Mouse (Mus musculus) liver, embryonic 15.5 days (tissue): Measurements from ENCODE around the gene Atp6v1b1. TPM values are rescaled to one million over a fixed set of nuclear protein-coding genes. Genes with fewer than 3 reads are reported as not detected.

Source experiments
- ATAC-seq: fragments of 200-750 bp; cut with Nextera tagmentation; 2 replicates; pipeline ENCODE4 v1.8.0; 2017; ENCODE audit warnings: moderate number of reproducible peaks, mild to moderate bottlenecking, moderate library complexity; ENCODE audit not compliant: insufficient read depth
- H3K27ac ChIP-seq: fragments of 300-500 bp; sonication (generic); replicated peaks from 2 replicates; pipeline ENCODE4 v1.5.1; 2015; ENCODE audit warnings: mild to moderate bottlenecking, inconsistent platforms
- H3K27me3 ChIP-seq: fragments of 300-500 bp; sonication (generic); 2 replicates; pipeline ENCODE4 v1.6.1; 2015; ENCODE audit warnings: mild to moderate bottlenecking, inconsistent platforms
- H3K36me3 ChIP-seq: fragments of 300-500 bp; sonication (generic); replicated peaks from 2 replicates; pipeline ENCODE4 v1.6.1; 2015; ENCODE audit warnings: moderate library complexity, mild to moderate bottlenecking, inconsistent platforms
- H3K4me1 ChIP-seq: fragments of 300-500 bp; sonication (generic); replicated peaks from 2 replicates; pipeline ENCODE4 v1.6.1; 2015; ENCODE audit warnings: inconsistent platforms
- H3K4me2 ChIP-seq: fragments of 300-500 bp; sonication (generic); 2 replicates; pipeline ENCODE4 v1.6.1; 2015; ENCODE audit warnings: moderate library complexity, mild to moderate bottlenecking, inconsistent platforms
- H3K4me3 ChIP-seq: fragments of 300-500 bp; sonication (generic); replicated peaks from 2 replicates; pipeline ENCODE4 v1.5.1; 2015; ENCODE audit warnings: mild to moderate bottlenecking, inconsistent platforms
- H3K9ac ChIP-seq: fragments of 300-500 bp; sonication (generic); 2 replicates; pipeline ENCODE4 v1.6.1; 2015; ENCODE audit warnings: moderate library complexity, mild to moderate bottlenecking, inconsistent platforms
- H3K9me3 ChIP-seq: fragments of 300-500 bp; sonication (generic); replicated peaks from 2 replicates; pipeline ENCODE4 v1.6.1; 2016; ENCODE audit warnings: inconsistent platforms
- WGBS: fragments of 180-500 bp; shearing (Covaris S2); methylation state at CpG from one replicate; pipeline ENCODE4 v1.1.7; 2015; ENCODE audit warnings: mixed read lengths; ENCODE audit not compliant: insufficient replicate concordance; 5-methylcytosine and 5-hydroxymethylcytosine counted together
- polyA plus RNA-seq: library from polyadenylated mRNA; unstranded; fragments of >200 nt; fragmentation: Nextera tagmentation; extraction: Ambion mirVana; gene quantifications from 2 replicates; pipeline ENCODE4 v1.2.1, GENCODE M21; 2015

The Atp6v1b1 gene
- polyA plus RNA-seq, 1 experiment from 2014 or later: not detected

GRCm38 (mm10) chr6:83722526-83722925 is 20.3 kb upstream of the Atp6v1b1 start:
- H3K27ac ChIP-seq: no peak overlapping the region
- H3K9ac ChIP-seq: no peak overlapping the region
- WGBS: 14% methylated on average over 6 of the region's 6 CpGs
- no peaks in the 10 kb centered on the region for H3K36me3 ChIP-seq
- H3K9me3 ChIP-seq: no peaks in the 10 kb centered on the region
- H3K4me3 ChIP-seq: no peak overlapping the region
- H3K4me1 ChIP-seq: no peaks in the 10 kb centered on the region
- peaks cover 74% of the 10 kb centered on the region for H3K27me3 ChIP-seq
- H3K4me2 ChIP-seq: no peak overlapping the region
- ATAC-seq: no peak

GRCm38 (mm10) chr6:83727178-83727577 is 15.6 kb upstream of the Atp6v1b1 start:
- peaks cover 45% of the 10 kb centered on the region for H3K27me3 ChIP-seq
- H3K4me3 ChIP-seq: no peak overlapping the region
- H3K9me3 ChIP-seq: no peaks in the 10 kb centered on the region
- no peak for ATAC-seq
- H3K4me1 ChIP-seq: no peaks in the 10 kb centered on the region
- 19% methylated on average over 4 of the region's 4 CpGs for WGBS
- H3K36me3 ChIP-seq: no peaks in the 10 kb centered on the region
- no peak overlapping the region for H3K27ac ChIP-seq
- H3K4me2 ChIP-seq: no peak overlapping the region
- H3K9ac ChIP-seq: no peak overlapping the region

GRCm38 (mm10) chr6:83728488-83728887 is 14.3 kb upstream of the Atp6v1b1 start:
- Histone ChIP-seq H3K4me2 (no peak overlapping the region), H3K4me3 (no peak overlapping the region), H3K27me3 (peaks cover 39% of the 10 kb centered on the region), H3K36me3 (no peaks in the 10 kb centered on the region), H3K9ac (no peak overlapping the region), H3K27ac (no peak overlapping the region), H3K9me3 (no peaks in the 10 kb centered on the region), H3K4me1 (no peaks in the 10 kb centered on the region)
- no peak for ATAC-seq
- WGBS: 70% methylated on average over 3 of the region's 3 CpGs

- no peak for ATAC-seq
- 56% methylated on average over 14 of the region's 14 CpGs for WGBS
- Histone ChIP-seq H3K27me3 (peaks cover 36% of the 10 kb centered on the region), H3K4me2 (no peak overlapping the region), H3K4me1 (no peaks in the 10 kb centered on the region), H3K27ac (no peak overlapping the region), H3K4me3 (no peak overlapping the region), H3K9ac (no peak overlapping the region), H3K9me3 (no peaks in the 10 kb centered on the region), H3K36me3 (no peaks in the 10 kb centered on the region)
These were observed 13.3 kb upstream of the Atp6v1b1 start for GRCm38 (mm10) chr6:83729350-83729970.

GRCm38 (mm10) chr6:83731128-83731527 is 11.7 kb upstream of the Atp6v1b1 start:
- no peak for ATAC-seq
- Histone ChIP-seq H3K36me3 (no peaks in the 10 kb centered on the region), H3K4me3 (no peak overlapping the region), H3K9ac (no peak overlapping the region), H3K4me2 (no peak overlapping the region), H3K27me3 (peaks cover 32% of the 10 kb centered on the region), H3K4me1 (no peaks in the 10 kb centered on the region), H3K27ac (no peak overlapping the region), H3K9me3 (no peaks in the 10 kb centered on the region)
- WGBS: 20% methylated on average over 5 of the region's 5 CpGs

GRCm38 (mm10) chr6:83737311-83737710 is 5.5 kb upstream of the Atp6v1b1 start:
- Histone ChIP-seq H3K27ac (no peak overlapping the region), H3K9me3 (no peaks in the 10 kb centered on the region), H3K4me1 (no peaks in the 10 kb centered on the region), H3K9ac (no peak overlapping the region), H3K36me3 (no peaks in the 10 kb centered on the region), H3K4me2 (no peak overlapping the region), H3K4me3 (no peak overlapping the region), H3K27me3 (peaks cover 15% of the 10 kb centered on the region; the same call in 1 of the 2 replicates)
- WGBS: 30% methylated on average over 13 of the region's 13 CpGs
- no peak for ATAC-seq

- no peaks in the 10 kb centered on the region for H3K9me3 ChIP-seq
- peaks cover 11% of the 10 kb centered on the region; the same call in 1 of the 2 replicates for H3K27me3 ChIP-seq
- WGBS: 18% methylated on average over 6 of the region's 6 CpGs
These were observed 4.2 kb upstream of the Atp6v1b1 start for GRCm38 (mm10) chr6:83738596-83738995.

GRCm38 (mm10) chr6:83743212-83743611 is 422 bp downstream of the Atp6v1b1 start:
- no peak; the same call in 1 of the 2 replicates for ATAC-seq
- WGBS: 48% methylated on average over 5 of the region's 5 CpGs
- peaks cover 6% of the 10 kb centered on the region; the same call in 1 of the 2 replicates for H3K27me3 ChIP-seq

More at GRCm38 (mm10) chr6:83738596-83738995, 4.2 kb upstream of the Atp6v1b1 start:
- no peak for ATAC-seq
- no peak overlapping the region for H3K27ac ChIP-seq
- no peak overlapping the region for H3K4me2 ChIP-seq
- no peak overlapping the region for H3K9ac ChIP-seq
- no peaks in the 10 kb centered on the region for H3K36me3 ChIP-seq
- H3K4me1 ChIP-seq: peaks cover 5% of the 10 kb centered on the region; the same call in 1 of the 2 replicates
- no peak overlapping the region for H3K4me3 ChIP-seq

GRCm38 (mm10) chr6:83744126-83744525 is 1.3 kb downstream of the Atp6v1b1 start:
- H3K27ac ChIP-seq: no peak overlapping the region
- no peak for ATAC-seq
- no peak overlapping the region for H3K4me3 ChIP-seq
- no peak overlapping the region for H3K9ac ChIP-seq
- WGBS: 56% methylated on average over 5 of the region's 5 CpGs
- no peak overlapping the region for H3K4me2 ChIP-seq
- no peaks in the 10 kb centered on the region for H3K9me3 ChIP-seq
- peaks cover 6% of the 10 kb centered on the region; the same call in 1 of the 2 replicates for H3K27me3 ChIP-seq
- peaks cover 7% of the 10 kb centered on the region; the same call in 1 of the 2 replicates for H3K4me1 ChIP-seq
- H3K36me3 ChIP-seq: no peaks in the 10 kb centered on the region

More at GRCm38 (mm10) chr6:83743212-83743611, 422 bp downstream of the Atp6v1b1 start:
- Histone ChIP-seq H3K4me2 (no peak overlapping the region), H3K36me3 (no peaks in the 10 kb centered on the region), H3K9me3 (no peaks in the 10 kb centered on the region), H3K27ac (no peak overlapping the region), H3K4me3 (no peak overlapping the region), H3K4me1 (peaks cover 7% of the 10 kb centered on the region; the same call in 1 of the 2 replicates), H3K9ac (no peak overlapping the region)

- WGBS: 42% methylated on average over 5 of the region's 5 CpGs
- Histone ChIP-seq H3K4me2 (no peak overlapping the region), H3K4me1 (peaks cover 7% of the 10 kb centered on the region; the same call in 1 of the 2 replicates), H3K36me3 (no peaks in the 10 kb centered on the region), H3K9ac (no peak overlapping the region), H3K9me3 (no peaks in the 10 kb centered on the region), H3K27me3 (peaks cover 6% of the 10 kb centered on the region; the same call in 1 of the 2 replicates), H3K27ac (no peak overlapping the region), H3K4me3 (no peak overlapping the region)
- ATAC-seq: no peak
These were observed 1.8 kb downstream of the Atp6v1b1 start for GRCm38 (mm10) chr6:83744557-83744956.

- H3K4me1 ChIP-seq: peaks cover 7% of the 10 kb centered on the region; the same call in 1 of the 2 replicates
- H3K27me3 ChIP-seq: peaks cover 7% of the 10 kb centered on the region; the same call in 1 of the 2 replicates
- no peak overlapping the region for H3K27ac ChIP-seq
- no peak overlapping the region for H3K9ac ChIP-seq
- no peak overlapping the region for H3K4me3 ChIP-seq
- WGBS: 30% methylated on average over 2 of the region's 2 CpGs
- no peaks in the 10 kb centered on the region for H3K36me3 ChIP-seq
- H3K4me2 ChIP-seq: no peak overlapping the region
- ATAC-seq: no peak
- no peaks in the 10 kb centered on the region for H3K9me3 ChIP-seq
These were observed 2.7 kb downstream of the Atp6v1b1 start for GRCm38 (mm10) chr6:83745466-83745865.
